Mouse (Mus musculus): Measurements from ENCODE around the gene Sort1.
A peak's percentile ranks its signal among the peaks of the same experiment; 100 is the strongest.

Gene Sort1

DNA sequence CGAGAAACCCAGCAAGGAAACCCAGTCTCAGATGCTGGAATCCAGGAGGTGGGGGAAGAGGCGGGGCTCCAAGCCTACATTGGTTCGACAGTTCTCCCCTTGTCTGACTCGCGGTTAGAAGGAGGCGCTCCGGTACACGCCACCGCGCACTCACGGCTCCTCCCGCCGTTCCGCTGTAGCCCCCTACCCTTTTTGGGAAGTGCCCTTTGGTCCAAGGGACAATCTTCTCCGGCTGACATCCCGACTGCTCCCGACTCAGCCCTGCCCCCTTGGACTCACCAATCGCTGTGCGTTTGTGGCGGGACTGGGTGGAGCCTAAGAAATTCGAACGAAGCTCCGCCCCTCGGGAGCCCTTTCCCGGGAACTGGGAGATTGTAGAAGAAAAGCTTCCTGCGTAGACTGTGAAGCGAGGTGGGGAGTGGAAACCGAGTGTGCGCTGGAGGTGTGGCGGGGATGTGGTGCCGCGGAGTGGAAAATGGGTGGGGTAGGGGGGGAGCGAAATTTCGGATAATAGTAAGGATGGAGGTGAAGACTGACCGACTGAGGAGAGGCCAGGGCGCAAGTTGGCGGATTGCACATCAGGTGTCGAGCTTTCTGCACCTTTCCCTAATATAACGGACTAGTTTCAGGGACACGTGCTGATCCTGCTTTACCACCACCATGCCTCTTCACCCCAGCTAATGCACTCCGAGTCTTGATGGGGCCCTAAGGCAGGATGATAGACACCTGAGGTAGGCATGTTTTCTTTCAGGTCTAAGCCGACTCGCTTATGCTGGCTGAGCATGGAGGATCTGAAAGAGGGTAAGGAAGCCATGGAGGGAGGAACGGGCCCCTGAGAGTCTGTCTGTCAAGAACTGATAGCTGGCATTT, 99.8 kb downstream of the Sort1 start, which contains the start of gene Psrc1:
Gene Psrc1, plus strand, starts transcription at position 355 of the 870 bp plus-strand sequence.
- peak; percentile 85 for DNase-seq (ENCODE audit: low spot score)

DNA sequence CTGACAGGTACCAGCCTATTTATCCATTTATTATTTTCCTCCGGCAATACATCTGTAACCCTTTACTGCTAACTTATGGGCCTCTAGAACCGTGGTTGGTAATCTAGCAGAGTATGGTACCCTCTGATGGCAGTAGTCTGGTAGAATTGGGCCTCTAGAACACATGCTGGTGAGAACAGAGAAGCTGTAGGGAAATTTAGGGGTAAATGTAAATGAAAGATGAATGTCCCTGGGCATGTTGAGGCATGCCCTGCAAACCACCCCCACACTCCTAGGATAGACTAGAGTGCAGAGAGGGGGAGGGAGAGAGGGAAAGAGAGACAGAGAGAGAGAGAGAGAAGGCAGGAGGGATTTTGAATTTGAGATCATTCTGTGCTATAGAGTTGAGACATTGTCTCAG, 100.5 kb downstream of the Sort1 start:
- DNase-seq (ENCODE audit: low spot score) = no peak

DNA sequence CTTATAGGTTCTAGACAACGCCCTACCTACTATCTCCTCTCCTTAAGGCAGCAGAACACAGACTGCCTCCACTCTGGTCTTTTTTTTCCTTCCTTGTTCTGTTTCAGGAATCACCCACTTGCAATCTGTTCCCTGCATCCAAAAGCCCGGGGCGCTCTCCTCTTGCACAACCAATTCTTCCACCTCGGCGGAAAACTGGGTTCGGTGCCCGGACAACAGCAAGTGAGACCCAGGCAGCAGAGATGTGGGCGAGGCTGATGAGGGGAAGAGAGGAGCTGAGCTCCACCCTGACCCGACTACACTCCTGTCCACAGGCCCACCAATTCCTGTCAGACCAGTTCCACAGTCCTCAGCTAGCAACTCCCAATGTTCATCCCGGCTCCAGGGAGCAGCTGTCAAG, 102.3 kb downstream of the Sort1 start:
- no peak for DNase-seq (ENCODE audit: low spot score)

GRCm38 (mm10) chr3:108389111-108389545, 105.2 kb downstream of the Sort1 start:
- peak; percentile 88 for DNase-seq (ENCODE audit: low spot score)

GRCm38 (mm10) chr3:108392299-108392698, 108.4 kb downstream of the Sort1 start:
- no peak for DNase-seq (ENCODE audit: low spot score)

DNA sequence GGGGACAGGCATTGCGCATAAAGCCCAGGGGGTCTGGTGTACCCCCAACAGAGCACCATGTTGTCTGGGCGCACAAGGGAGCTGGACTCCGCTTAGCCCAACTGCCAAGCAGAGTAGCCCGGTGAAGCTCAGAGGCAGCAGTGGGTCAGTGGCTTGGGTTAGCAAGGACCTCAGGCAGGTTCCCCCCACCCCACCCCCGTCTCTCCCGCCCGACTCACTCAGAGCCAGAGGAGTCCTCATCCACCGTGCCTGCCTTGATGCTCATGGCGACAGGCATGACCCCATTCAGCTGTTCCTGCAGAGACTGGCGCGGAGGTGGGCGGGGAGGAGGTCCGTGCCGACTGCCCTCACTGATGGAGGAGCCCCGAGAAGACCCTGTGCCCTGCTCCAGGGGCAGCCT, 108.9 kb downstream of the Sort1 start:
- no peak for DNase-seq (ENCODE audit: low spot score)

GRCm38 (mm10) chr3:108398281-108398680, 114.4 kb downstream of the Sort1 start:
- no peak for DNase-seq (ENCODE audit: low spot score)

DNA sequence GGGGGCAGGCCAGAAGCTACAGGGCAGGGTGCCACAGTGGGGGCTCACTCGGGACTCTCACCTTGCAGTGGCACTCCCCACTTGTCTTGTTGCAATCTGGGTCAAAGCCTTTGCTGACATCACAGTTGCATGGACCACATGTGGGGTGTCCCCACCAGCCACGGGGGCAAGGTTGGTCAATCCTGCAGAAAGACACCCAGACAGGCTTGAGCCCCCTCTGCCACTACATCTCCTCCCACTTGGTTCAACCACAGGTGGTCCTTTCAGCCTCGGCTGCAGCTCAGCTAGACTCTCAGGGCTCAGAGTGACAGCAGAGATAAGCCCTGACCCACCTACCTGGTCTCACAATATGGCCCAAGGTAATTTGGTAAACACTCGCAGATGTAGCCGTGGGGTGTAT, 116.6 kb downstream of the Sort1 start:
- DNase-seq (ENCODE audit: low spot score) = no peak

GRCm38 (mm10) chr3:108401692-108402527, 118.0 kb downstream of the Sort1 start:
- DNase-seq (ENCODE audit: low spot score) = peak; percentile 76

GRCm38 (mm10) chr3:108402528-108402920, 118.6 kb downstream of the Sort1 start:
- DNase-seq (ENCODE audit: low spot score) = no peak

GRCm38 (mm10) chr3:108405536-108406305, 121.8 kb downstream of the Sort1 start:
- no peak for DNase-seq (ENCODE audit: low spot score)

- no peak for DNase-seq (ENCODE audit: low spot score)
Measured at GRCm38 (mm10) chr3:108406306-108406885, 122.5 kb downstream of the Sort1 start.

- no peak for DNase-seq (ENCODE audit: low spot score)
Measured at GRCm38 (mm10) chr3:108408517-108409008, 124.7 kb downstream of the Sort1 start.

GRCm38 (mm10) chr3:108409656-108410358, 125.9 kb downstream of the Sort1 start:
- no peak for DNase-seq (ENCODE audit: low spot score)

GRCm38 (mm10) chr3:108410359-108410714, 126.5 kb downstream of the Sort1 start:
- DNase-seq (ENCODE audit: low spot score) = no peak

Measured in spleen, adult 12 weeks (tissue).